Mouse (Mus musculus) ES-Bruce4 (cell line): ENCODE measurements around the gene Tspan31. TPM values are rescaled to one million over a fixed set of nuclear protein-coding genes. Genes with fewer than 3 reads are reported as not detected.
A peak's percentile ranks its signal among the peaks of the same experiment; 100 is the strongest.

Source experiments
- H3K27ac ChIP-seq: 2 replicates; pipeline ENCODE4 v1.5.1; 2012; ENCODE audit warnings: low read length, inconsistent platforms; ENCODE audit not compliant: insufficient read depth
- H3K27me3 ChIP-seq: 2 replicates; pipeline ENCODE4 v1.6.1; 2012; ENCODE audit warnings: mild to moderate bottlenecking, low read length, inconsistent platforms; ENCODE audit not compliant: control insufficient read depth, poor library complexity, insufficient read depth, severe bottlenecking
- H3K36me3 ChIP-seq: 2 replicates; pipeline ENCODE4 v1.6.1; 2012; ENCODE audit warnings: inconsistent platforms, mild to moderate bottlenecking, low read length, moderate library complexity; ENCODE audit not compliant: control insufficient read depth, poor library complexity, insufficient read depth, severe bottlenecking
- H3K4me1 ChIP-seq: one replicate; pipeline ENCODE4 v1.8.1; 2011; ENCODE audit warnings: low read length; ENCODE audit not compliant: control insufficient read depth, insufficient read depth
- H3K4me3 ChIP-seq: 2 replicates; pipeline ENCODE4 v1.5.1; 2011; ENCODE audit warnings: low read depth, mild to moderate bottlenecking, low read length
- H3K9ac ChIP-seq: 2 replicates; pipeline ENCODE4 v1.6.1; 2012; ENCODE audit warnings: low read depth, mild to moderate bottlenecking, inconsistent platforms; ENCODE audit not compliant: poor library complexity, severe bottlenecking
- H3K9me3 ChIP-seq: replicated peaks from 2 replicates; pipeline ENCODE4 v1.6.1; 2012; ENCODE audit warnings: mild to moderate bottlenecking, low read length, inconsistent platforms; ENCODE audit not compliant: control insufficient read depth, poor library complexity, insufficient read depth, severe bottlenecking
- CTCF ChIP-seq: IDR thresholded peaks from one replicate; pipeline ENCODE4 v1.8.1; 2011; ENCODE audit warnings: low read depth, low read length
- EP300 ChIP-seq: IDR thresholded peaks from 2 replicates; pipeline ENCODE4 v1.6.1; 2011; ENCODE audit warnings: low read depth, low read length; ENCODE audit not compliant: insufficient read depth
- POLR2A ChIP-seq: IDR thresholded peaks from one replicate; pipeline ENCODE4 v1.8.1; 2011; ENCODE audit warnings: low read length; ENCODE audit not compliant: insufficient read depth
- polyA plus RNA-seq: library from polyadenylated mRNA; stranded (reverse); fragments of >200 nt; gene quantifications from 2 replicates; pipeline ENCODE4 v1.2.4, GENCODE M21; 2011; ENCODE audit warnings: low read depth; ENCODE audit not compliant: missing spikeins, insufficient read depth, insufficient read length

Tspan31 gene
- polyA plus RNA-seq, 1 experiment = 75.9 TPM

DNA sequence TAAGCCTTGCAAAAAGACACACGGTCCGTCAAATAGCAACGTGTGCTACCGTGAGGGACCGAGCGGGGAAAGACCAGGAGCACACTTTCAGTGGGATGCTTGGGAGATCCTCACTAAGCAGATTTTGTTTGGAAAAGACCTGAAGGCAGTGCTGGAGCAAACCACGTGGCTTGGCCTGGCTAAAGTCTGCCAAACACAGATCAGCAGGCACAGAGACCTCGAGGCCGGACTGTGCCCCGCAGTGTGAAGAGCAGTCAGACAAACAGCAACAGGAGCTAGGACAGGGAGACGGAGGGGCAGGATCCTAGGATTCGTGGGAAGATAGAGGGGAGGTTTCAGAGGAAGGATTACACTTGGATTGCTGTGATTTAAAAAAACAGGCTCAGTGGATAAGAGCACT is 33.8 kb downstream of the Tspan31 start:
- TF ChIP-seq CTCF (no peak), POLR2A (no peak), EP300 (no peak)
- H3K9ac ChIP-seq = no peak overlapping the region
- H3K4me1 ChIP-seq = no peaks in the 10 kb centered on the region
- H3K36me3 ChIP-seq = no peaks in the 10 kb centered on the region
- H3K9me3 ChIP-seq = no peaks in the 10 kb centered on the region
- no peak overlapping the region for H3K27ac ChIP-seq
- H3K4me3 ChIP-seq = no peak overlapping the region
- H3K27me3 ChIP-seq = no peaks in the 10 kb centered on the region

GRCm38 (mm10) chr10:127033301-127033741 is 36.7 kb downstream of the Tspan31 start:
- no peaks in the 10 kb centered on the region for H3K9me3 ChIP-seq
- no peak overlapping the region for H3K9ac ChIP-seq
- H3K36me3 ChIP-seq = peaks cover 5% of the 10 kb centered on the region
- no peaks in the 10 kb centered on the region for H3K4me1 ChIP-seq
- no peak overlapping the region for H3K27ac ChIP-seq
- H3K27me3 ChIP-seq = no peaks in the 10 kb centered on the region
- no peak overlapping the region for H3K4me3 ChIP-seq
- TF ChIP-seq CTCF (no peak), EP300 (no peak), POLR2A (no peak)

GRCm38 (mm10) chr10:127030336-127031296 is 39.4 kb downstream of the Tspan31 start, which contains the start of gene Tsfm:
TSS of gene Tsfm (minus strand) at chr10:127030840.
- peaks cover 21% of the 10 kb centered on the region for H3K36me3 ChIP-seq
- H3K9ac ChIP-seq = peak within 1 kb of the TSS; percentile 79
- TF ChIP-seq POLR2A (no peak), EP300 (peak; percentile 66; the same call in 1 of the 2 replicates), CTCF (peak; percentile 86)
- 0 out of 2 replicates have a peak within 1 kb of the TSS, but pooled peaks have one; percentile 4 for H3K27ac ChIP-seq
- H3K4me1 ChIP-seq = no peaks in the 10 kb centered on the region
- no peaks in the 10 kb centered on the region for H3K27me3 ChIP-seq
- H3K4me3 ChIP-seq = peak within 1 kb of the TSS; percentile 93
- H3K9me3 ChIP-seq = no peaks in the 10 kb centered on the region

DNA sequence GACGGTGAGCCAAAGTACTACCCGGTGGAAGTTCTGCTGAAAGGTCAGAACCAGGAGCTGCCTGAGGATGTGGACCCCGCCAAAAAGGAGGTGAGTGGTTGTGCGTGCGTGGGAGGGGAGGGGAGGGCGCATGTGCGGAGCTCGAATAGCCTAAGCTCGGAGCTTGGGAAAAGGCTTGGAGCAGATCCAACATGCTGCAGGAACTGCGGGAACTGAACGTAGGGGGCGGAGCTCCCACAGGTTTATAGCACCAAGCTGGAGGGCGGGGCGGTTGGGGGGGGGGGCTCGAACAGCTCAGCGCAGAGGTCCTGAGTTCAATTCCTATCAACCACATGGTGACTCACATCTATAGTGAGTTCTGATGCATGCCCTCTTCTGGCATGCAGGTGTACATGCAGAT is 51.6 kb downstream of the Tspan31 start:
- H3K36me3 ChIP-seq = no peaks in the 10 kb centered on the region
- no peak for TF ChIP-seq EP300
- H3K9me3 ChIP-seq = no peaks in the 10 kb centered on the region
- no peak overlapping the region for H3K27ac ChIP-seq
- H3K4me3 ChIP-seq = no peak overlapping the region
- H3K4me1 ChIP-seq = no peaks in the 10 kb centered on the region
- no peaks in the 10 kb centered on the region for H3K27me3 ChIP-seq
- no peak overlapping the region for H3K9ac ChIP-seq

Other genes with a start within 250 kb of the Tspan31 start
- 10.2 and 14.3 TPM in 2 replicates for gene Atp23, start 168.9 kb downstream of the Tspan31 start, polyA plus RNA-seq
- 60.9 and 62.0 TPM in 2 replicates for gene Ctdsp2, start 91.5 kb downstream of the Tspan31 start, polyA plus RNA-seq
- 0.19 and 0.78 TPM in 2 replicates for gene Avil, start 69.6 kb downstream of the Tspan31 start, polyA plus RNA-seq
- 40.6 and 47.9 TPM in 2 replicates for gene Tsfm, start 39.4 kb downstream of the Tspan31 start, polyA plus RNA-seq
- 20.2 and 22.8 TPM in 2 replicates for gene Mettl1, start 28.9 kb downstream of the Tspan31 start, polyA plus RNA-seq
- gene Eef1akmt3, start 28.8 kb downstream of the Tspan31 start, polyA plus RNA-seq = 0.41 and 0.51 TPM in 2 replicates
- 0.42 TPM in 1 of 2 replicates, not detected in the other for gene Cyp27b1, start 22.0 kb downstream of the Tspan31 start, polyA plus RNA-seq
- gene March9, start 10.1 kb downstream of the Tspan31 start, polyA plus RNA-seq = 8.8 and 9.5 TPM in 2 replicates
- 619 and 675 TPM in 2 replicates for gene Cdk4, start 6.7 kb downstream of the Tspan31 start, polyA plus RNA-seq
- 0.72 and 0.85 TPM in 2 replicates for gene Agap2, start 5.0 kb upstream of the Tspan31 start, polyA plus RNA-seq
- gene Os9, start 50.9 kb upstream of the Tspan31 start, polyA plus RNA-seq = 14.1 and 16.7 TPM in 2 replicates
- gene B4galnt1, start 95.0 kb upstream of the Tspan31 start, polyA plus RNA-seq = 7.7 and 9.5 TPM in 2 replicates
- gene Slc26a10, start 110.4 kb upstream of the Tspan31 start, polyA plus RNA-seq = 24.6 and 35.2 TPM in 2 replicates
- gene Arhgef25, start 119.8 kb upstream of the Tspan31 start, polyA plus RNA-seq = 50.9 and 54.3 TPM in 2 replicates
- 49.8 and 50.8 TPM in 2 replicates for gene Dtx3, start 125.5 kb upstream of the Tspan31 start, polyA plus RNA-seq
- 36.7 and 39.2 TPM in 2 replicates for gene Pip4k2c, start 141.3 kb upstream of the Tspan31 start, polyA plus RNA-seq
- gene Kif5a, start 193.1 kb upstream of the Tspan31 start, polyA plus RNA-seq = 7.3 and 8.0 TPM in 2 replicates
- gene Dctn2, start 196.1 kb upstream of the Tspan31 start, polyA plus RNA-seq = 124 and 125 TPM in 2 replicates
- gene Mbd6, start 218.8 kb upstream of the Tspan31 start, polyA plus RNA-seq = 26.2 and 26.7 TPM in 2 replicates
- 129 and 136 TPM in 2 replicates for gene Mars, start 241.5 kb upstream of the Tspan31 start, polyA plus RNA-seq